Mouse (Mus musculus) liver, embryonic 11.5 days (tissue): ENCODE measurements around the gene D130052B06Rik. TPM values are rescaled to one million over a fixed set of nuclear protein-coding genes. Genes with fewer than 3 reads are reported as not detected.

ENCODE experiments used
- ATAC-seq: fragments of 200-750 bp; cut with Nextera tagmentation; replicated peaks from 2 replicates; pipeline ENCODE4 v1.8.0; 2017; ENCODE audit warnings: moderate number of reproducible peaks, mild to moderate bottlenecking, moderate TSS enrichment, moderate library complexity; ENCODE audit not compliant: low FRiP score
- DNase-seq: peaks from one replicate; pipeline ENCODE4 v3.0.0-alpha.2; 2017; ENCODE audit warnings: low spot score
- H3K27ac ChIP-seq: fragments of 300-500 bp; sonication (generic); 2 replicates; pipeline ENCODE4 v1.5.1; 2014; ENCODE audit warnings: mild to moderate bottlenecking, low read depth, low read length, control low read depth
- H3K27me3 ChIP-seq: fragments of 300-500 bp; sonication (generic); replicated peaks from 2 replicates; pipeline ENCODE4 v1.6.1; 2014; ENCODE audit warnings: low read length, mixed read lengths; ENCODE audit not compliant: control insufficient read depth, insufficient read depth
- H3K36me3 ChIP-seq: fragments of 300-500 bp; sonication (generic); 2 replicates; pipeline ENCODE4 v1.6.1; 2014; ENCODE audit warnings: mild to moderate bottlenecking, low read length, moderate library complexity, mixed read lengths; ENCODE audit not compliant: control insufficient read depth, insufficient read depth
- H3K4me1 ChIP-seq: fragments of 300-500 bp; sonication (generic); replicated peaks from 2 replicates; pipeline ENCODE4 v1.6.1; 2014; ENCODE audit warnings: low read length, mixed read lengths; ENCODE audit not compliant: control insufficient read depth, insufficient read depth
- H3K4me2 ChIP-seq: fragments of 300-500 bp; sonication (generic); 2 replicates; pipeline ENCODE4 v1.6.1; 2014; ENCODE audit warnings: mild to moderate bottlenecking, control low read depth, moderate library complexity
- H3K4me3 ChIP-seq: fragments of 300-500 bp; sonication (generic); 2 replicates; pipeline ENCODE4 v1.5.1; 2014; ENCODE audit warnings: low read depth, low read length, control low read depth
- H3K9ac ChIP-seq: fragments of 300-500 bp; sonication (generic); 2 replicates; pipeline ENCODE4 v1.6.1; 2014; ENCODE audit warnings: low read depth, low read length, control low read depth
- H3K9me3 ChIP-seq: fragments of 300-500 bp; sonication (generic); 2 replicates; pipeline ENCODE4 v1.6.1; 2016; ENCODE audit warnings: low read length, inconsistent platforms, mixed read lengths; ENCODE audit not compliant: control insufficient read depth
- WGBS: fragments of 180-500 bp; shearing (Covaris S2); extraction: QIAGEN DNeasy Blood & Tissue Kit; methylation state at CpG from one replicate; pipeline ENCODE4 v1.1.7; 2014; 5-methylcytosine and 5-hydroxymethylcytosine counted together
- polyA plus RNA-seq: library from polyadenylated mRNA; unstranded; fragments of >200 nt; fragmentation: Nextera tagmentation; extraction: Ambion mirVana; gene quantifications from 2 replicates; pipeline ENCODE4 v1.2.1, GENCODE M21; 2014

D130052B06Rik gene
- polyA plus RNA-seq, 1 experiment from 2014 or later, result not detected

DNA sequence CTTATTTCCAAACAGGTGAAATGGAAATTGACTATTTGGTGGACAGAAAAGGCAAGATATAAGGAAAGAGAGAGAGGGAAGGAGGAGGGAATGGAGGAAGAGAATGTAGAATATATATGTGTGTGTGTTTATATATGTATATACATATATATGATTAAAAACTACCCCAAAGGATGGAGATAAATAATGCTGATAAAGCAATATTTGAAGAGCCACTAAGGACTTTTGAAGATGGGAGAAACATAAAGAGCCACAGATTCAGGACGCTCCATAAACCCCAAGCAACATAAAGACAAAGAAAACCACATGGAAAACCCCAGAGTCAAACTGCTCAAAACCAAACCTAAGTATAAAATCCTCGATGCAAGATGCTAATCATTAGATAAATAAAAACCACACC, 55.4 kb downstream of the D130052B06Rik start:
- no peaks in the 10 kb centered on the region for H3K4me1 ChIP-seq
- H3K4me3 ChIP-seq, result no peak overlapping the region
- H3K9me3 ChIP-seq, result no peaks in the 10 kb centered on the region
- DNase-seq, result no peak
- no peak overlapping the region for H3K9ac ChIP-seq
- H3K27ac ChIP-seq, result no peak overlapping the region
- WGBS, result 77% methylated on average over 2 of the region's 2 CpGs
- H3K36me3 ChIP-seq, result no peaks in the 10 kb centered on the region
- no peaks in the 10 kb centered on the region for H3K27me3 ChIP-seq
- no peak overlapping the region for H3K4me2 ChIP-seq
- no peak for ATAC-seq

DNA sequence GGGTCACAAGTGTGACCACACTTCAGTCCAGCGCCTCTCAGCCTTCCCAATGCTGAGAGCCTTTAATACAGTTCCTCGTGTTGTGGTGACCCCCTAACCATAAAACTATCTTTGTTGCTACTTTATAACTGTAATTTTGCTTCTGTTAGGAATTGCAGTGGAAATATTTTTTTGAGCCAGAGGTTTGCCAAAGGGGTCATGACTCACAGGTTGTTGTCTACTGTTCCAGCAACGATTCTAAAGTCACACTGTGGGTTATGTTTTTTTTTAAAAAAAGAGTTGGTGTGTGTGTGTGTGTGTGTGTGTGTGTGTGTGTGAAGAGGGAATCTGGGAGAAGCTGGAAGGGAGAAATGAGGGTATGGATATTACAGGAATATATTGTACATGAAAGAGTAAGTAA, 56.1 kb downstream of the D130052B06Rik start:
- H3K36me3 ChIP-seq, result no peaks in the 10 kb centered on the region
- no peak overlapping the region for H3K27ac ChIP-seq
- DNase-seq (no peak), ATAC-seq (no peak)
- H3K4me2 ChIP-seq, result no peak overlapping the region
- H3K9ac ChIP-seq, result no peak overlapping the region
- no peak overlapping the region for H3K4me3 ChIP-seq
- WGBS, result 72% methylated on average over 3 of the region's 3 CpGs
- H3K27me3 ChIP-seq, result no peaks in the 10 kb centered on the region
- H3K4me1 ChIP-seq, result no peaks in the 10 kb centered on the region
- H3K9me3 ChIP-seq, result no peaks in the 10 kb centered on the region

DNA sequence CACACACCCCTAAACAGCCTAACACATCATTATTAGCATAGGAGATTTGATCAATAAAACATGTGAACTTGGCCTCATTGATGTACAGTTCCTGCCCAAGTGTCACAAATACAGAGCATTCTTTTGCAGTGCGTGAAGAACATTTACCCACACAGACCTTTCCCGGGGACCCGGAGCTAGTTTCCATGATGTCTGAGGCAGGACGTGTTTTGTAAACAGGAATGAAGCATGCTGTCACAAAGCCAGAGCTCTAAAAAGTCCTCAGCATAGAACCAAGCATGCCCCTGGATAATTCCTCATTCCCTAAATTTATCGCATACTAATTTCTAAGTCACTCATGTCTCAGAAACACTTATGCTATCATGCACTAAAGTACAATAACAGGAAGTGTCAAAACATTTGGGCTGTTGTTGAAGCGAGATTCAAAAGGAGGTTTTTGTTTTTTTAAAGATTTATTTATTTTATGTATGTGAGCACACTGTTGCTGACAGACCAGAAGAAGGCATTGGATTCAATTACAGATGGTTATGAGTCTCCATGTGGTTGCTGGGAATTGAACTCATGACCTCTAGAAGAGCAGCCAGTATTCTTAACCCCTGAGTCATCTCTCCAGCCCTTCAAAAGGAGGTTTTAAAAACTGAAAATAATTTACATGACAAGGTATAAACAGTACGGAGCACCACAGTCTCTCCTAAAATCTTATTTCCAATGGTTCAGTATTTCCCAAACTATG, 56.9 kb downstream of the D130052B06Rik start:
- H3K36me3 ChIP-seq, result no peaks in the 10 kb centered on the region
- no peaks in the 10 kb centered on the region for H3K9me3 ChIP-seq
- WGBS, result 81% methylated on average over 7 of the region's 7 CpGs
- no peaks in the 10 kb centered on the region for H3K27me3 ChIP-seq
- H3K9ac ChIP-seq, result no peak overlapping the region
- no peak overlapping the region for H3K4me3 ChIP-seq
- H3K4me1 ChIP-seq, result no peaks in the 10 kb centered on the region
- ATAC-seq, result no peak
- no peak overlapping the region for H3K4me2 ChIP-seq
- no peak for DNase-seq
- H3K27ac ChIP-seq, result no peak overlapping the region

DNA sequence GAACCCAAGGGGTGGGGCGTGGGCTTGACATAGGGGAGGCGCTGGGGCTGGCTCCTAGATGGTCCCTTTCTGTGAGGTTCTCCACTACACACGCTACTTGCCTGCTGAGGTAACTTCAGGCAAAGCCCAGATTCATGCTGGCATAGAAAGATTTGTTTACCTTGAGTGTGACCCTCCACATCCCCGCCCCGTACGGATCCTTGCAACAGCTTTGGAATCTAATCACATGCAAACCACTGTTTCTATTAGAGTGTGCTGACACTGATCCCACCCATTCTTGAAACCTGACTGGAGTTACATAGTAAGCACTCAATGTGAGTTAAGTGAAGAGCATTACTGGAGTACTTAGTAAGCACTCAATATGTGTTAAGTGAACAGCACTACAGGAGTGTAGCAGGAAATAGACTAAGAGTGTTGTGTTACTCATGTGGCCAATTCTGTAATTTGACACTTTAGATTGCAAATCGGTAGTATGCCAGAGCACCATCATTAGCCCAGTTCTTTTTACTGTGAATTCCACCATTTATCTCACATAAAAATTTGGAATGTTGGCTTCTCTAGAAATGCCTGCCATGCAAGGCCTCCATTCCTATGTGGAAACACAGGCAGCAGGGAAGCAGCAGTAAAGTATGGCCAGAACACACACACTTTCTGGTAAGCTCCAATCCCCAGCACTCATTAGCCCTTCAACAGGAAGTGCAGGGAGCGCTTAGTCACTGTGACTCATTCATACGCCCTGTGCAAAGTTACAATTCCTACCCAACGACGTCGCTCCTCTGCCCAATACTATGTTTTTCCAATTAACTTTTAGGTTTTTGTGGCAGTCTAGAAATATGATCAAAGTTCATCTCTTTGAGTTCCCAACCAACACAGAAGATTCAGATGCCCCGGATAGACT, 61.2 kb downstream of the D130052B06Rik start:
- ATAC-seq (no peak), DNase-seq (no peak)
- Histone ChIP-seq H3K27me3 (no peaks in the 10 kb centered on the region), H3K4me2 (no peak overlapping the region), H3K9ac (no peak overlapping the region), H3K27ac (no peak overlapping the region), H3K9me3 (no peaks in the 10 kb centered on the region), H3K4me3 (no peak overlapping the region), H3K4me1 (no peaks in the 10 kb centered on the region), H3K36me3 (no peaks in the 10 kb centered on the region)
- 61% methylated on average over 13 of the region's 13 CpGs for WGBS

DNA sequence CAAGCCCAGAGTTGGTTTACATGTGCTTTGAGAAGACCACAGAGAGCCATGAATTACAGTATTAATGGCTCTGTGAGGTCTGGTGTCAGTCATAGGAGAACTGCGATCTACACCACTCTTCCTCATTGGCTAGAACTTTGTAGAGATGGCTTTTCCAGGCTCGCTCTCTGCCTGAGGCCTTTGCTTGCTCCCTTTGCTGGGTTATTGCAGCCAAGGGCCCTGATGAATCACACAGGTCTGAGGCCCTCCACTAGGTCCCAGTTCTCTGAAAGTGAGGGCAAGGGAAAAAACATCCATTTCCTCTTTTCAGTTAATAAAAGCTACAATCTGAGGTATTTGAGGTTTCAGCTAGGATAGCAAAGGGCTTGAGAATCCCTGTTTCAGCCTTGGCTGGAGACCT, 64.5 kb downstream of the D130052B06Rik start:
- ATAC-seq (no peak), DNase-seq (no peak)
- no peaks in the 10 kb centered on the region for H3K27me3 ChIP-seq
- no peaks in the 10 kb centered on the region for H3K9me3 ChIP-seq
- H3K4me3 ChIP-seq, result no peak overlapping the region
- no peak overlapping the region for H3K27ac ChIP-seq
- 76% methylated on average over 2 of the region's 2 CpGs for WGBS
- H3K4me1 ChIP-seq, result no peaks in the 10 kb centered on the region
- H3K4me2 ChIP-seq, result no peak overlapping the region
- H3K9ac ChIP-seq, result no peak overlapping the region
- no peaks in the 10 kb centered on the region for H3K36me3 ChIP-seq

DNA sequence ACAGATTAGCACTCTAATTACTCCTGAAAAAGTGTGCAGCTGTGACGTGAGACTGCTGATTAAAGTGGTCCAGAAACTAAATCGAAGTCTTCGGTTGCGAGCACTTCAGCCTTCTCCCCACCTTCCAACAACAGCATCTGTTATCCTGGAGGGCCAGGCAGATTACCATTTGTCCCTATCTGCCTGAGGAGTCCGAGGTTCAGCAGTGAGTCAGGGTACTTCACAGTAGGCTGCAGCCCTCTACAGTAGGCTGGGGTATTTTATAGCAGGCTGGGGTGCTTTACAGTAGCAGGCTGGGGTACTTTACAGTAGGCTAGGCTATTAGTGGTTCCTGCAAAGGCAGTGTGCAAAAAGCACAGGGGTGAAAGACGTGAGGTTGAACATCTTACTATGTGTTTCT, 69.3 kb downstream of the D130052B06Rik start:
- no peak for ATAC-seq
- 62% methylated on average over 6 of the region's 6 CpGs for WGBS
- no peak overlapping the region for H3K27ac ChIP-seq
- DNase-seq, result no peak
- no peaks in the 10 kb centered on the region for H3K27me3 ChIP-seq
- no peak overlapping the region for H3K9ac ChIP-seq
- H3K4me3 ChIP-seq, result no peak overlapping the region
- H3K4me2 ChIP-seq, result no peak overlapping the region
- H3K9me3 ChIP-seq, result no peaks in the 10 kb centered on the region
- no peaks in the 10 kb centered on the region for H3K36me3 ChIP-seq
- H3K4me1 ChIP-seq, result no peaks in the 10 kb centered on the region

DNA sequence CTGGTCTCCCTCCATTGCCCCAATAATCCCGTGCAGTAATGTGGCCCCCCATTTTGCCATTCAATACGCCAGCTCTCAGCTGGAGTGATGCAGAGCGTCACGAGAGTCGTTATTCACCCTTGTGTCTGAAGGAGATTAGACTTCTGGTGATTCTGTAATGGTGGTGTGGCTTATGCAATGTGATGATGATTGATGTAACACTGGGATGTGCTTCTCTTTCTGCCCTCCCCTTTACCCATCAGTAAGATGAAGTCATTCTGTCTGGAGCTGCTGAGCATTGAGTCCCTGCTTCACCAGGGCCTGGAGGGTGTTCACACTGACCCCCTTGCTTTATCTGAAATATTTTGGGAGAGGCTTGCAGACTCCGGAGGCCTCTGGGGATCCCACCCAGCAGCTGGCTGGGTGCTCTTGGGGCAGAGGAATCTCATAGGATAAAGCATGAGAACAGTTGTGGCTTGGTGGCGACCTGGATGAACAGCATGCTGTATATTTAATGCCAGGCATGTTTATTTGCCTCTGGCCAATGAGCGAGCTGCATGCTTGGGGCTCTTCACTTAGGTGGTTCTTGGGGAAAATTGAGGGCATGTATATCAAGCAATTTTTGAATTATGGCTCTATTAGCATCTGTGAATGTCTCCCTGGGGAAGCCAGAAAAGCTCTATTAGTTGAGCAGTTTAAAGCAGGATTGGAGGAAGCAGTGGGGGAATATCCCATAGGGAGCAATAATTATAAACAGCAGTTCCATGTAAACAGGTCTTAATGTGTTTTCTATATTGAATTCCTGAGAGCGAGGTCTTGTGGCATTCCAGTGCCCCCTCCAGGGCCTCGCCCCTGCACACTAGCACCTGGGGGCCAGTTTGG, 71.2 kb downstream of the D130052B06Rik start:
- Histone ChIP-seq H3K9me3 (no peaks in the 10 kb centered on the region), H3K36me3 (no peaks in the 10 kb centered on the region), H3K27me3 (no peaks in the 10 kb centered on the region), H3K4me3 (no peak overlapping the region), H3K9ac (no peak overlapping the region), H3K4me1 (no peaks in the 10 kb centered on the region), H3K4me2 (no peak overlapping the region), H3K27ac (no peak overlapping the region)
- DNase-seq (no peak), ATAC-seq (no peak)
- 71% methylated on average over 10 of the region's 10 CpGs for WGBS
